Mouse (Mus musculus) heart, embryonic 16.5 days (tissue): Measurements from ENCODE around the gene Tax1bp3. TPM values are rescaled to one million over a fixed set of nuclear protein-coding genes. Genes with fewer than 3 reads are reported as not detected.
A peak's percentile ranks its signal among the peaks of the same experiment; 100 is the strongest.

Experiments
- ATAC-seq: fragments of 200-750 bp; cut with Nextera tagmentation; replicated peaks from 2 replicates; pipeline ENCODE4 v1.8.0; 2017; ENCODE audit warnings: moderate number of reproducible peaks; ENCODE audit not compliant: insufficient read depth, low FRiP score; ENCODE audit errors: extremely low read depth
- H3K27ac ChIP-seq: fragments of 300-500 bp; sonication (generic); 2 replicates; pipeline ENCODE4 v1.5.1; 2014; ENCODE audit warnings: mild to moderate bottlenecking, low read length, control low read depth, moderate library complexity
- H3K27me3 ChIP-seq: fragments of 300-500 bp; sonication (generic); 2 replicates; pipeline ENCODE4 v1.6.1; 2014; ENCODE audit warnings: low read length, mixed read lengths; ENCODE audit not compliant: control insufficient read depth, insufficient read depth
- H3K36me3 ChIP-seq: fragments of 300-500 bp; sonication (generic); 2 replicates; pipeline ENCODE4 v1.6.1; 2014; ENCODE audit not compliant: control insufficient read depth, insufficient read depth
- H3K4me1 ChIP-seq: fragments of 300-500 bp; sonication (generic); 2 replicates; pipeline ENCODE4 v1.6.1; 2014; ENCODE audit warnings: low read length, mixed read lengths; ENCODE audit not compliant: control insufficient read depth, insufficient read depth
- H3K4me2 ChIP-seq: fragments of 300-500 bp; sonication (generic); 2 replicates; pipeline ENCODE4 v1.6.1; 2014; ENCODE audit warnings: low read depth, mild to moderate bottlenecking, control low read depth, low read length
- H3K4me3 ChIP-seq: fragments of 300-500 bp; sonication (generic); 2 replicates; pipeline ENCODE4 v1.5.1; 2014; ENCODE audit warnings: mild to moderate bottlenecking, control low read depth, low read length
- H3K9ac ChIP-seq: fragments of 300-500 bp; sonication (generic); 2 replicates; pipeline ENCODE4 v1.6.1; 2014; ENCODE audit warnings: low read length, control low read depth
- H3K9me3 ChIP-seq: fragments of 300-500 bp; sonication (generic); replicated peaks from 2 replicates; pipeline ENCODE4 v1.6.1; 2016; ENCODE audit warnings: low read length; ENCODE audit not compliant: control insufficient read depth
- WGBS: fragments of 180-500 bp; shearing (Covaris S2); extraction: QIAGEN DNeasy Blood & Tissue Kit; methylation state at CpG from one replicate; pipeline ENCODE4 v1.1.7; 2014; 5-methylcytosine and 5-hydroxymethylcytosine counted together
- polyA plus RNA-seq: library from polyadenylated mRNA; unstranded; fragments of >200 nt; fragmentation: Nextera tagmentation; extraction: Ambion mirVana; gene quantifications from 2 replicates; pipeline ENCODE4 v1.2.1, GENCODE M21; 2015

Tax1bp3 gene
- polyA plus RNA-seq, 1 experiment from 2014 or later: 237 TPM

DNA sequence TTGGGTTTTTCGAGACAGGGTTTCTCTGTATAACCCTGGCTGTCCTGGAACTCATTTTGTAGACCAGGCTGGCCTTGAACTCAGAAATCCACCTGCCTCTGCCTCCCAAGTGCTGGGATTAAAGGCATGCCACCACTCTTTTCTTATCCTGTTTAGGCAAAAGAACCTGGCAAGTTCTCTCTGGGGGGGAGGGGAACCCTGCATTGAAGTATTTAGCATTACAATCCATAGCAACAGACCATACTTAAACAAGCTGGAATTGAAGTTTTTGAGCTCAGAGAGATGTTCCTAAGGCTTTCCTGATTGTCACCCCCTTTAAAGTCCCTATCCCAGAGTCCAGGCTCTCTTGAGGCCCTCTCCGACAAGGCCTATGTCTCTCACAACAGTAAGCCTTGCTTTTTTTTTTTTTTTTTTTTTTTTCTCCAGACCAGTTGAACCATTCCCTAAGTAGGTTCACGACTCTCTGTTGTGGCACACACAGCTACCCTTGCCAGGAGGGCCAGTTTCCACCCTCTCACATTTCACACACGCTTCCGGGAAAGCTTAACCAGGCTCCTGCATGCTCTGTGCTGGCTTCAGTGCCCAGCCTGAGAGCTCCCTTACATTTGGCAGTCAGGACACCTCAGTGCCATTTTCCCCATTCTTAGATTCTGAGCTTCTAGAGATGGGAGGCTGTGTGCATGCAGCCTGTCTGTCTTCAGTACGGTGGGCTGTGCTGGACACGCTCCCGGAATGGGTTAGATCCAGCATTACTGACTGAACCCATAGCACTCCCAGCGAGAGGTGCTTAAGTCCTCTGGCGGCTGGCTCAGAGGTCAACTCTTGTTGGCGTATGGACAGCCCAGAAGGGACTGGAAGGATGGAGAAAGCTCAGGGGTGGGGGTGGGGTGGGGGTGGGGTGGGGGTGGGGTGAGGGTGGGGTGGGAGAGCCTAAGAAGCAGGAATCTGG lies 30.6 kb upstream of the Tax1bp3 start:
- no peak for ATAC-seq
- no peaks in the 10 kb centered on the region for H3K9me3 ChIP-seq
- no peak overlapping the region for H3K4me2 ChIP-seq
- WGBS: 56% methylated on average over 11 of the region's 11 CpGs
- H3K27me3 ChIP-seq: no peaks in the 10 kb centered on the region
- no peaks in the 10 kb centered on the region for H3K4me1 ChIP-seq
- no peak overlapping the region for H3K27ac ChIP-seq
- no peak overlapping the region for H3K9ac ChIP-seq
- no peaks in the 10 kb centered on the region for H3K36me3 ChIP-seq
- no peak overlapping the region for H3K4me3 ChIP-seq

DNA sequence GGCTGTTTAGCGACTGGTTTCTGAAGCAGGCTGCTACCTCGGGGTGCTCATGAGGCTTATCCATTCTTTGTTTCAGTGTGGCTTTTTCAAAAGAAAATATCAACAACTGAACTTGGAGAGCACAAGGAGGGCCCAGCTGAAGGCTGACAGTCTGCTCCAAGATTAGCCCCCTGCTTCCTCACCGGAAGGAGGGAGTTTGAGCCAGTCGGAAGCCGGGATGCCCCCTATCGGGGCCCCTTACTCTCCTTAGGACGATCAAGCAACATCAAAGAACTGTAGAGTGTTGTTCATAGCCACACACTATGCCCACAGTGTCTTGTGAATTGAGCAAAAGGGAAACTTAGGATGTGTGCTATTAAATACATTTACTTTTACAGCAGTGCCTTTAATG lies 29.9 kb upstream of the Tax1bp3 start:
- Histone ChIP-seq H3K27me3 (no peaks in the 10 kb centered on the region), H3K4me2 (no peak overlapping the region), H3K9me3 (no peaks in the 10 kb centered on the region), H3K36me3 (no peaks in the 10 kb centered on the region), H3K27ac (no peak overlapping the region), H3K4me1 (no peaks in the 10 kb centered on the region), H3K9ac (no peak overlapping the region), H3K4me3 (no peak overlapping the region)
- WGBS: 48% methylated on average over 7 of the region's 7 CpGs
- ATAC-seq: no peak

DNA sequence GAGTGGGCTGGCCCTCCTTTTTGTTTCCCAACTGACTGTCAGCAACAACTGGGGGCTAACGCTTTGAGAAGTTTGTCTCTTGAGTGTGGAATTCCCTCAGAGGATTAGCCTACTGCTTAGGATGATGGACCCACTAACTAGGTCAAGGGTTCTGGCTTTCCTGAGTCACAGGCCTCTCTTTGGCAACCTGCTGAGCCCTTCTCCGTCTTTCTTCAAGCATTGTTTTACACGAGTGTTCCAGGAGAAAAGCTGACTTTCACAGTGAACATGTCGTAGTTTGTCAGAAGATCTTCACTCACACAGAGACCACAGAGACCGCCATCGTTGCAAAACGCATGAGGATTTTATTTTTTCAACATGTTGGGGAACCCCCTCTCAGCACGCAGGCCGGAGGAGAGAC lies 28.7 kb upstream of the Tax1bp3 start:
- Histone ChIP-seq H3K4me3 (no peak overlapping the region), H3K9ac (no peak overlapping the region), H3K27ac (no peak overlapping the region), H3K9me3 (no peaks in the 10 kb centered on the region), H3K4me1 (no peaks in the 10 kb centered on the region), H3K4me2 (no peak overlapping the region), H3K36me3 (no peaks in the 10 kb centered on the region), H3K27me3 (no peaks in the 10 kb centered on the region)
- ATAC-seq: no peak
- WGBS: 76% methylated on average over 9 of the region's 9 CpGs

DNA sequence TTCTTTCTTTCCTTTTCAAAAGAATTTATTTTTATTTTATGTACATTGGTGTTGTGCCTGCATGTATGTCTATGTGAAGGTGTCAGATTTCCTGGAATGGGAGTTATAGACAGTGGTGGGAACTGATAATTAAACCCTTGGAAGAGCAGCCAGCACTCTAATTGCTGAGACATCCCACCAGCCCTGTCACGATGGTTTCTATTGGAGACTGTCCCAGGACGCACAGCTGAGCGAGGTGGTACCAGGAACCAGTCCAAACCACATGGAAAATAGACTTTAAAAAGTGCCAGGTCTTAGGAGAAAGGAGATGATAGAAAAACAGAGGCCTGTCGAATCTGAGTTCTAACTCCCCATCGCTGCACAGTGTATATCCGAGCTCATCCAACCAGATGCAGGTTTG lies 21.8 kb upstream of the Tax1bp3 start:
- no peak overlapping the region for H3K27ac ChIP-seq

GRCm38 (mm10) chr11:73159957-73160810 lies 16.7 kb upstream of the Tax1bp3 start, which contains the start of gene P2rx5:
TSS of gene P2rx5 (plus strand) at chr11:73160421.
- H3K9ac ChIP-seq: peak within 1 kb of the TSS; percentile 69
- peak within 1 kb of the TSS; percentile 79 for H3K4me2 ChIP-seq
- peak within 1 kb of the TSS; percentile 55 for H3K4me3 ChIP-seq
- H3K4me1 ChIP-seq: peaks cover 10% of the 10 kb centered on the region; the same call in 1 of the 2 replicates
- no peaks in the 10 kb centered on the region for H3K36me3 ChIP-seq
- H3K27ac ChIP-seq: peak within 1 kb of the TSS; percentile 63
- peak; percentile 84 for ATAC-seq
- H3K27me3 ChIP-seq: peaks cover 14% of the 10 kb centered on the region
- WGBS: 2% methylated on average over 49 of the region's 49 CpGs
- H3K9me3 ChIP-seq: no peaks in the 10 kb centered on the region

More for the DNA sequence above, 21.8 kb upstream of the Tax1bp3 start:
- Histone ChIP-seq H3K9me3 (no peaks in the 10 kb centered on the region), H3K9ac (no peak overlapping the region), H3K27me3 (peaks cover 14% of the 10 kb centered on the region), H3K4me2 (no peak overlapping the region), H3K4me1 (peaks cover 3% of the 10 kb centered on the region; the same call in 1 of the 2 replicates), H3K4me3 (no peak overlapping the region), H3K36me3 (no peaks in the 10 kb centered on the region)
- no peak for ATAC-seq
- WGBS: 64% methylated on average over 6 of the region's 6 CpGs

DNA sequence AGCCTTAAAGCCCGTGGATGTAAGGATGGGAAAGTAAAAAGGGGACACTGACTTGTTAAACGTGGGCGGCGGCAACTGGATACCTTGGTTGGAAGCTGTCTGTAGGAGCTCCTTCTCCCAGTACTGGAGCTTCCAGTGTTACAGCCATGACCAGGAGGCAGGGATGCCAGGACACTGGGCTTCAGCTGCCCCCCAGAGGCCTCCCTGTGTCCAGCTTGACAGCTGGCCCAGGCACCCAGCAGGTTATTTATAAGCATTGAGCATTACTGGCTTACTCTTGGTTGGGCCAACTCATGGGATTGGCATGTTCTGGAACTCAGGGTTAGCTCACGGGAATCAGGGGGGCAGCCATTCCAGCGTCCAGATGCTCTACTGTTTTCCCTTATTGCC lies 16.1 kb upstream of the Tax1bp3 start:
- 14% methylated on average over 6 of the region's 6 CpGs for WGBS
- ATAC-seq: peak; percentile 87
- Histone ChIP-seq H3K4me2 (peak overlapping the region; percentile 79), H3K9ac (peak overlapping the region; percentile 69), H3K36me3 (no peaks in the 10 kb centered on the region), H3K27ac (peak overlapping the region; percentile 63), H3K9me3 (no peaks in the 10 kb centered on the region), H3K4me3 (peak overlapping the region; percentile 55), H3K27me3 (peaks cover 14% of the 10 kb centered on the region), H3K4me1 (peaks cover 10% of the 10 kb centered on the region; the same call in 1 of the 2 replicates)

DNA sequence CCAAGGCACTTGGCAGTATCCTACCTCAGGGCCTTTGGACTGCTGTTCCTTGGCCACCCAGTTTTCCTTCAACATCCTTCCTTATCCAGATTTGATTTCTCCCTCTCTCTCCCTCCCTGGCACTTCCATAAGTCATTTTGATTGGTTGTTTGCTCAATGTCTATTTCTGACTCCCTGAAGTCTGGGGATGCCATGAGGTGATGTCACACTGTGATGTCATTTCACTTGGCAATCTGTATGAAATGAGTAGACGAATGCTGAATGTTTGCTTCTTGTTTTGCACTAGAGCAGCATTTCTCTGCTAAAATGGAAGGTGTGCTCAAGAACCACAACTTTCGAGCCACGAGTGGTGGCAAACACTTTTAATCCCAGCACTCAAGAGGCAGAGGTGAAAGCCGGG lies 15.3 kb upstream of the Tax1bp3 start:
- H3K4me1 ChIP-seq: peaks cover 10% of the 10 kb centered on the region; the same call in 1 of the 2 replicates
- H3K4me3 ChIP-seq: no peak overlapping the region
- no peak for ATAC-seq
- H3K9me3 ChIP-seq: no peaks in the 10 kb centered on the region
- no peak overlapping the region for H3K9ac ChIP-seq
- H3K4me2 ChIP-seq: no peak overlapping the region
- 77% methylated on average over 4 of the region's 4 CpGs for WGBS
- peaks cover 14% of the 10 kb centered on the region for H3K27me3 ChIP-seq
- H3K27ac ChIP-seq: no peak overlapping the region
- no peaks in the 10 kb centered on the region for H3K36me3 ChIP-seq

DNA sequence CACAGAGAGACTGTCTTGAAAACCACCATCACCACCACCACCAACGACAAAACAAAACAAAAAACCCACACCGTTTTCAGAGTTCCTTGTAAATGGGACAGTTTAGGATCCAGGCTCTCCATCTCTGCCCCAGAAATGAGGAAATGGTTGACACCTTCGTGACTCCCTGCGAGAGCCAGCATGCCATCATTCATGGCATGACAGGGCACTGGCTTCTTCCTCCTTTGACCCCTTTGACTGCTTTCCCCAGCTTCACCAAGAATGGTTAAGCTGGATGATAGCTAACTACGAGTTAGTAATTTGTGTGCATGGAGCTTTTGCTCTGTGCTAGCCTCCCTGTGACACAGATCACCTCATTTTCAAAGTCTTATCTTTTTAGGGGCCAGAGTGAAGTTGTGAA lies 14.6 kb upstream of the Tax1bp3 start:
- Histone ChIP-seq H3K27me3 (peaks cover 14% of the 10 kb centered on the region), H3K36me3 (no peaks in the 10 kb centered on the region), H3K9ac (no peak overlapping the region), H3K4me3 (no peak overlapping the region), H3K4me2 (no peak overlapping the region), H3K4me1 (peaks cover 10% of the 10 kb centered on the region; the same call in 1 of the 2 replicates), H3K9me3 (no peaks in the 10 kb centered on the region), H3K27ac (no peak overlapping the region)
- 54% methylated on average over 5 of the region's 5 CpGs for WGBS
- no peak for ATAC-seq
